Mouse (Mus musculus) kidney, adult 2 months (tissue): ENCODE measurements around the gene Anxa5. TPM values are rescaled to one million over a fixed set of nuclear protein-coding genes. Genes with fewer than 3 reads are reported as not detected.
A peak's percentile ranks its signal among the peaks of the same experiment; 100 is the strongest.

Experiments used
- DNase-seq: peaks from one replicate; pipeline ENCODE4 v3.0.0; 2021
- H3K27ac ChIP-seq: fragments of 200-500 bp; 2 replicates; pipeline ENCODE4 v1.5.1; 2012; ENCODE audit warnings: low read depth, low read length, control low read depth, inconsistent platforms; ENCODE audit not compliant: insufficient read depth
- H3K27me3 ChIP-seq: fragments of 200-500 bp; replicated peaks from 2 replicates; pipeline ENCODE4 v1.6.1; 2012; ENCODE audit warnings: mild to moderate bottlenecking, moderate library complexity, low read length, inconsistent platforms; ENCODE audit not compliant: control insufficient read depth, insufficient read depth
- H3K36me3 ChIP-seq: fragments of 200-500 bp; 2 replicates; pipeline ENCODE4 v1.6.1; 2012; ENCODE audit warnings: mild to moderate bottlenecking, moderate library complexity, low read length, inconsistent platforms; ENCODE audit not compliant: control insufficient read depth, insufficient read depth
- H3K4me1 ChIP-seq: fragments of 200-500 bp; 2 replicates; pipeline ENCODE4 v1.6.1; 2011; ENCODE audit warnings: low read length; ENCODE audit not compliant: control insufficient read depth, insufficient read depth
- H3K4me3 ChIP-seq: fragments of 200-500 bp; 2 replicates; pipeline ENCODE4 v1.5.1; 2011; ENCODE audit warnings: mild to moderate bottlenecking, low read depth, low read length, control low read depth; ENCODE audit not compliant: insufficient read depth
- CTCF ChIP-seq: fragments of 200-500 bp; conservative IDR thresholded peaks from 2 replicates; pipeline ENCODE4 v1.5.1; 2011; ENCODE audit warnings: low read depth, mild to moderate bottlenecking, control low read depth, low read length, moderate library complexity, mixed read lengths; ENCODE audit not compliant: insufficient read depth, insufficient read length
- POLR2A ChIP-seq: fragments of 200-500 bp; IDR thresholded peaks from one replicate; pipeline ENCODE4 v1.6.1; 2011; ENCODE audit warnings: low read depth, low read length, control low read depth
- WGBS: fragments of 180-500 bp; shearing (Covaris S2); methylation state at CpG from one replicate; pipeline ENCODE4 v1.1.7; 2018; 5-methylcytosine and 5-hydroxymethylcytosine counted together
- polyA plus RNA-seq: library from polyadenylated mRNA; depleted of rRNA; stranded (reverse); fragments of >200 nt; gene quantifications from 2 replicates; pipeline ENCODE4 v1.2.3, GENCODE M21; 2012

The Anxa5 gene
- polyA plus RNA-seq, 1 experiment = 300 TPM

DNA sequence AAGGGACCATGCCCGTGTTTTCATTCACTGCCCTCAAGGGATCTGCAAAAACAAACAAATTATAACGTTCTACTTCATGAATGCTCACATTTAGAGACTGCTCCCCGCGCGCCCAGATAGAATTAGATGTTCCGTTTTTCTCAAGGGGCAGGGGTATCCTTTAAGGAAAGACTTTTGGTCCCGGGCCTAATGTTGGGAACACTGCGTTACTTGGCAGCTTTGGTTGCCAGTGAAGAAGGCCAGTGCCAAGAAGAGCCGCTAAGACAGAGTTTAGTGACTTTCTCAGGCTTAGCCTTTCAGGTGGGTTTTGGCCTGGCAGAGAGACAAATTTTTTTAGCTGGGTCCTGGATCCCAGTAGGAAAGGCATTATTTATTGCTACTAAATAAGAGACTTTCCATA, 20.6 kb upstream of the Anxa5 start:
- Histone ChIP-seq H3K27me3 (no peaks in the 10 kb centered on the region), H3K4me1 (no peaks in the 10 kb centered on the region), H3K36me3 (no peaks in the 10 kb centered on the region), H3K27ac (no peak overlapping the region), H3K4me3 (no peak overlapping the region)
- TF ChIP-seq POLR2A (no peak), CTCF (no peak)
- no peak for DNase-seq
- 88% methylated on average over 9 of the region's 9 CpGs for WGBS

DNA sequence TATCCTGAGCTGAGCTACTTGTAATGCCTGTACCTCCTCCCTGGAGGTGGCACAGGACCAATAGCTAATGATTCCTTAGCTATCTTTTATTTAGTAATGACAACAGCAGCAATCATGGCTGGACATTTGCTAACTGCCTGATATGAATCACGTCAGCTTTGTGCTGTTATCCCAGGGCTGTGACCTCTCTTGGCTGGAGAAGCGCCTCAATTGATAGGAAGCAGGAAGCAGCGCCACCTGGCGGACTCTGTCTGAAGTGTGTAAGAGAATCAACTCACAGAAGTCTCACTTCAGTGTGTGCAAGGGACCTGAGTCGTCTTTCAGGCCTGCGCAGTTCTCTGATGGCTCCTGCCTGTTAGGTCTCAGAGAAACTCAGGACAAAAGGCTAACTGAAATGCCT, 19.7 kb upstream of the Anxa5 start:
- Histone ChIP-seq H3K27me3 (no peaks in the 10 kb centered on the region), H3K4me1 (no peaks in the 10 kb centered on the region), H3K4me3 (peak overlapping the region; percentile 19; the same call in 1 of the 2 replicates), H3K27ac (no peak overlapping the region), H3K36me3 (no peaks in the 10 kb centered on the region)
- TF ChIP-seq POLR2A (no peak), CTCF (peak; percentile 94)
- DNase-seq = peak; percentile 90
- WGBS = 7% methylated on average over 6 of the region's 6 CpGs

DNA sequence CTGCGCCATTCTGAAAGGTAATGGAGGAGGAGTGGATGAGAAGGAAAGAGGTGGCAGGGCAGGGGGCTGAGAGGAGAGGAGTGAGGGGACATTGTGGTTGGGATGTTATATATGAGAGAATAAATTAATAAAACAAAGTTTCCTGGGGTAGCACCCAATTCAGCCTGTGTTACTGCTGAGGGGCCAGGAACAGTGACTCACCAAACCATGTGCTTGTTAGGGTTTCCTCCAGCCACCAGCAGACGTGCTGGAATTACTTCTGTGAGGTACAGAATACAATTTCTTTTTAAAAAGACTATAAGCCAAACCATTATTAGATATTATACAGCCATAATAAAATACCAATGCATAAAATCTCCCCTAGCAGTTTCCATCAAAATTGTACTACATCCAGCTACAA, 18.9 kb upstream of the Anxa5 start:
- 90% methylated on average over 2 of the region's 2 CpGs for whole genome bisulfite sequencing
- Histone ChIP-seq H3K27me3 (no peaks in the 10 kb centered on the region), H3K27ac (no peak overlapping the region), H3K4me1 (no peaks in the 10 kb centered on the region), H3K4me3 (no peak overlapping the region), H3K36me3 (no peaks in the 10 kb centered on the region)
- DNase-seq = no peak
- TF ChIP-seq CTCF (no peak), POLR2A (no peak)

DNA sequence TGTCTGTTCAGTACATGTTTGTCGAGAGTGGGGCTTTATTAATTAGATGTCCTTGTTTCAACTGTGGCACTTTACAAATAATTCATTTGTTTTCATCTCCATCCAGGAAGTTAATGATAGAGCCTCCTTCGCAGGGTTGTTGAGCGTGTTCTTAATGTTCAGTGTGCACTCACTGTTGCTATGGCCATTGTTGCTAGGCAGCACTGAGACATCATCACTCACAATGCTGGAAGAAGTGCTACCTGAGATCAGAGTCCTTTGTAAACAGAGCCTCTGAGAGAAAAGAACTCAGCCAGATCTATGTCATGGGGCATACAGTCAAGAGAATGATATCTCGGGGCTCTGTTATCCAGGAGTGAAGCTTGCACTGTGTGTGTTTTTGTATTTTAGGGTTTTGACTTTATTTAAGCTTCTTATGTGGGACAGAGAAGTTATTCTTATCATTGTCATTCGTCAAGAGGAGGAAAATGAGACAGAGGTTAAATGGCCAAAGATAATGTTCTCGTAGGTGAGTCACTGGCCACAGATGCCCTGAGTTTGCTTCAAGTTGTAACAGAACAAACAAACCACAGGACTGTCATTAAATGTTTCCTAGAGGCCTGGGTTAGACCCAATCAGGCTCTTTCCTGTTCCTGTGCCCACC, 18.1 kb upstream of the Anxa5 start:
- no peaks in the 10 kb centered on the region for H3K4me1 ChIP-seq
- WGBS = 70% methylated on average over 6 of the region's 6 CpGs
- DNase-seq = no peak
- no peak overlapping the region for H3K4me3 ChIP-seq
- H3K27ac ChIP-seq = no peak overlapping the region
- no peaks in the 10 kb centered on the region for H3K36me3 ChIP-seq
- no peaks in the 10 kb centered on the region for H3K27me3 ChIP-seq
- TF ChIP-seq POLR2A (no peak), CTCF (no peak)

DNA sequence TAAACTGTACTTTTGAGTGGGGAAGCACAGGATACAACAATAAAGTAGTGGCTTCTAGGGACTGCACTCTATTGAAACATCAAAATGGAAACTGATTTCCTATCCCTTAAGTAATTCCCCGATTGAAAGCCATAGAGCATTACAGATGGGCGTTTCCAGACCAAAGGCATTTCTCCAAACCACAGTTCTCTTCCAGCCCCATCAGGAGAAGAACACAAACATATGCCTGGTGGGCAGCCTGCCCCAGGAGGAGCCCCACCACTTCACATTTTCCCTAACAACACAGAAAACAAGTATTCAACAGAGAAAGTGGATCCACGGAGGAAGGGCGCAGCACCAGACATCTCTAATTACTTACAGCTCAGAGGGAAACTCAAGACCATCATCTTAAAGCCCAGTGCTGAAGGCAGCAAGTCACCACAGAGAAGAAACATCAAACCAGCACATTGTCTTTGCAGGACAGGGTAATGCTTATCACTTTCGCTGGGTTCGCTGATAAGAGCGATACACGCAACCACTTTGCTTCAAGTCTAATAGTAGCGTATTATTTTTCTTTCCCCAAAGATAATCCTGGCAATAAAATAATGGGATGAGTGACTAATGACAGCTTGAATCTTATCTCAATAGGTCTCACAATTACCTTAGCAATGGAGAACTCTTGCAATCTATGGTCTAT, 17.2 kb upstream of the Anxa5 start:
- no peak for DNase-seq
- Histone ChIP-seq H3K36me3 (no peaks in the 10 kb centered on the region), H3K27me3 (no peaks in the 10 kb centered on the region), H3K4me1 (no peaks in the 10 kb centered on the region), H3K4me3 (no peak overlapping the region), H3K27ac (no peak overlapping the region)
- no peak for TF ChIP-seq CTCF
- TF ChIP-seq POLR2A = no peak
- 87% methylated on average over 9 of the region's 9 CpGs for WGBS

DNA sequence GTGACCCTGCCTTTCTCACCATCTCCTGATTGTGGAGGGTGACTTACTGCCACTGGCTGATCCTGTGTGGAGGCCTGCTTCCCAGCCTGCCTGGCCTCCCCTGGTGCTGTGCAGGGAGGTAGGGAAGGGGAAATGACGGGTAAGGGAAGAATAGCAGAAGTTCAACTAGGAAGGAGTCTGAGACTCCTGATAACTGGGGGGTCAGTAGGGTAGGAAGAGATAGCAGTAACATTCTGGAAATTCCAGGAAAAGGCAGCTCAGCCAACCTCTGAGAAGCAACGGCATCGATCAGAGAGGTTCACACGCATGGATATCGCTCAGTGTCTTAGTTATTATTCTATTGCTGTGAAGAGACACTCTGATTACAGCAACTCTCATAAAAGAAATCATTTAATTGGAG, 15.8 kb upstream of the Anxa5 start:
- no peak for TF ChIP-seq POLR2A
- no peak for TF ChIP-seq CTCF
- no peaks in the 10 kb centered on the region for H3K36me3 ChIP-seq
- no peaks in the 10 kb centered on the region for H3K27me3 ChIP-seq
- WGBS = 92% methylated on average over 5 of the region's 5 CpGs
- no peaks in the 10 kb centered on the region for H3K4me1 ChIP-seq
- no peak overlapping the region for H3K4me3 ChIP-seq
- DNase-seq = no peak
- no peak overlapping the region for H3K27ac ChIP-seq

DNA sequence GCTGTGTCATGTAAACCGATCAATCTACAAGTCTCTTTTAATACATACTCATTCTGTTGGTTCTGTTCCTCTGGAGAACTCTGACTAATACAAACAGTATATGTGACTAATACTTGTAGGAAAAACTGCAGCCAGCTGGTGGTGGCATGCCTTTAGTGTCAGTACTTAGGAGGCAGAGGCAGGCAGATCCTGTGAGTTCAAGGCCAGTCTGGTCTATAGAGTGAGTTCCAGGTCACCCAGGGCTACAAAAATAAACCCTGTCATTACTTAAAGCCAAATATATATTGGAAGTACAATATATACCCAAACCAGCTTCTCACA, 13.9 kb upstream of the Anxa5 start:
- TF ChIP-seq CTCF (no peak), POLR2A (no peak)
- Histone ChIP-seq H3K27me3 (no peaks in the 10 kb centered on the region), H3K4me3 (no peak overlapping the region), H3K27ac (no peak overlapping the region), H3K4me1 (no peaks in the 10 kb centered on the region), H3K36me3 (no peaks in the 10 kb centered on the region)
- 100% methylated on average over 1 of the region's 1 CpGs for WGBS
- DNase-seq = no peak

DNA sequence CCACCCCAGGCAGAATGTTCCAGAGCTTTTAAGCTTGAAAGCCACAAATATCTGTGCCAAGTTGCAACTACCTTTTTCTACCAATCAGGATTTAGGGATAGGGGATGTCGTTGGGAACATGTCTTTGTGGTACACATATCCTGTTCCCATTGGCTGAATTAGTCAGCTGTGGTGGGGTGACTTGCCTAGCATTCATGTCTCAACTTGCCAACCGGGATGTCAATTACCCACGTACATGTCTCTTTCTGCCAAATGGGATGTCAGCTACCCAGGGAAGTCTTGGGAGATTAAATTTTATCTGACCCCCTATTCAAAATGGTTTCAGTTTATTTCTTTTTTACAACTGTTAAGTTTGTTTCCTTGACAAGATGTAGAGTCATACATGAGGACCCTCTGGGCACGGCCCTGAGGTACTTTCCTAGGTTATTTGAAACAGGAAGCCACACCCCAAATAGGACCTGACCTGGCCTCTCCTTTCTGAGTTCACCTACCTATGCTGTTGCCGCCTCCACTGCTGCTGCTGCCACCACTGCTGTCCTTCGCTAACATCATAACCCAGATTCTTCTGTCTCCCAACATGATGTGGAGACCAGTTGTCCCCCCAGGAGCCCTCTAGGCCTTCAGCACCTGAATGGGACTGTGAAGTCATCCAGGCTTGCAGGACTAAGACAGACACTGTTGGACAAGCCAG, 13.3 kb upstream of the Anxa5 start:
- no peak overlapping the region for H3K4me3 ChIP-seq
- TF ChIP-seq POLR2A (no peak), CTCF (no peak)
- WGBS = 85% methylated on average over 6 of the region's 6 CpGs
- H3K27ac ChIP-seq = no peak overlapping the region
- H3K27me3 ChIP-seq = no peaks in the 10 kb centered on the region
- no peaks in the 10 kb centered on the region for H3K4me1 ChIP-seq
- no peak for DNase-seq
- H3K36me3 ChIP-seq = no peaks in the 10 kb centered on the region
